Mouse (Mus musculus) small intestine, adult 2 months (tissue): Measurements from ENCODE around the gene Gm9008.

Experiments used
- CTCF ChIP-seq: fragments of 200-500 bp; IDR thresholded peaks from 2 replicates; pipeline ENCODE4 v1.5.1; 2012; ENCODE audit warnings: low read depth, mild to moderate bottlenecking, control low read depth, inconsistent platforms, low read length, moderate library complexity, mixed read lengths; ENCODE audit not compliant: insufficient replicate concordance, insufficient read length; ENCODE audit errors: extremely low read depth
- POLR2A ChIP-seq: fragments of 200-500 bp; IDR thresholded peaks from 2 replicates; pipeline ENCODE4 v1.6.1; 2012; ENCODE audit warnings: low read depth, mild to moderate bottlenecking, control low read depth, inconsistent platforms, low read length, moderate library complexity

DNA sequence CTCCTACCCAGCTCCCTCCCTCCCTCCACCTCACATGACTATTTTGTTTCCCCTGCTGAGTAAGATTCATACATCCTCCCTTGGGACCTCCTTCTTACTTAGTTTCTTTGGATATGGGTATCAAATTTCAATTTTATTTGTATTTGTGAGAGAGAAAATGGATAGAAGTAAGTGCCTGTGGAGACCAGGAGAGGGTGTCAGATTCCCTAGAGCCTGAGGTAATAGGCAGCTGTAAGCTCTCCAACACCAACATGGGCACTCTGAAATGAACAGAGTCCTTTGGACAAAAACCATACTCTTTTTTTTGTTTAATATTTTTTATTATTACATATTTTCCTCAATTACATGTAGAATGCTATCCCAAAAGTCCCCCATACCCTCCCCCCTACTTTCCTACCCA, 12.6 kb upstream of the Gm9008 start:
- no peak for TF ChIP-seq CTCF
- TF ChIP-seq POLR2A = no peak
